Mouse (Mus musculus): ENCODE measurements at regions not wholly inside any gene's neighbourhood (a gene's known extent, or its start where the extent isn't known, plus 50 kb on each side); places are given as distances from the start of the nearest gene placed in this dataset.
A peak's percentile ranks its signal among the peaks of the same experiment; 100 is the strongest.

DNA sequence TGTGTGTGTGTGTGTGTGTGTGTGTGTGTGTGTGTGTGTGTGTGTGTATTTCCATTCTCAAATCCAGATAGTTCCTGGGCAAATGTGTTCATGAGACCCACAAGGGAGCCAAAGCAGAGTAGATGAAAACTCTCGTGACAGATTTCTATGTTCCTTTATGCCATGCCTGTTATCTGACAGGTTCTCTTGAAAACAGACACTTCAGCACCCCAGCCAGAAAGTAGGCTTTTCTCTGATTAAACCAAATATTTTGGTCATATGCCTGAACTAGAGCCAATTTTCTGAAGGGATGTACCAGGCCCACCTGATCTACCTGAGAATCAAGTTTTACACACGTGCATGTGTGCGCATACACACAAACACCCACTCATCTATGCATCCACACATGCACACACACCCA is 95.5 kb downstream of the Psat1 start:
- DNase-seq (ENCODE audit: low read depth, low spot score) = no peak

DNA sequence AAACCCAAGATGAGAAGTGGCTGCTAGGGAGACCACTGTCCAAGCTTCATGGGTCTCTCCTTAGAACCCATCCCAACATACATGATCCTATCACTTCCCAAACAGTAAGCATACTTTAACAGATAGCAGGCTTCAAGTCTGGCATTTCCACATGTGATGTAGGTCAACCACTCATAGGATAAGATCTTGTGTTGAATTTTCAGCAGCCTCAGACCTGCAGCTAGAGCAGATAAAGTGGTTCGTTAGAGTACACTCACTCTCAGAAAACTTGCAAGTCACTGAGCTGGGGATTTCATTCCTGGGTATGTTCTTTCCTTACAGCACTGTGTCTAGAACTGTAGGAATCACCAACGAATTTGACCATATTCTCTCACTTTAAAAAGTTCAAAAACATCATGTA is 96.4 kb downstream of the Psat1 start:
- no peak for DNase-seq (ENCODE audit: low read depth, low spot score)

DNA sequence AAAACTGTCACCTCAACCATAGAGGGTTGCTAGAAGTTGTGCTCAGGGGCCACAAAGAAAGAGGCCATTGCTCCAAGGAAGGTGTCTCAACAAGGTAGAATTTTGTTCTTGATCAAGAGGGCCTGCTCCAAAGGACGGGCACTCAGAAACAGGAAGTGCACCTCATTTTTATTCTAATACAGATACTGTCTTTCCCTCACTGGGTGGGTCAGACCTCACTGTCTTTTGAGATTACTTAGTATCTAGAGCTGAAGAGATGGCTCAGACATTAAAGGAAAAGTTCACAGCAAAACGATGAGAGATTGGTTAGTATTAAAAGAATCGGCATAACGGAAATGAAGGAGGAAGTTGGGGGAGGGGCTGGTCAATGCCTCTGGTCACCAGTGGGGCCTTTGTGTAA is 97.9 kb downstream of the Psat1 start:
- no peak for DNase-seq (ENCODE audit: low read depth, low spot score)

DNA sequence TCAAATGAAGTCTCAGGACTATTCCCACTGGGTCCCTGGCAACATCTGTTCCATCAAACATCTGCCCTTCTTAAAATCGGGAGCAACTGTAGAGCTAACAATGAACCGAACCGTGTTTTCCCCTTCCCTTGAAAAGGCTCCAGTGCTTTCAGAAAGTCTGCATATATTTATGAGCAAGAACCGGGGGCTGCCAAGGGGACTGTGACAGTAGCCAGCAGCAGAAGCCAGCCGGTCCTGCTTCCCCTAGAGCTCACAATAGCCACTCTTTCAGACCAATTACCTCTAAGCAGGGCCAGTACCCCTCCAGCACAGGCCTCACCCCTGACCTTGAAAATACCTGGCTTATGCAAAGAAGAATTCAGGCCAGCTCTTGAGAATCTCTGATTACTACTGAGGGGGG is 108.8 kb downstream of the Psat1 start:
- no peak for DNase-seq (ENCODE audit: low read depth, low spot score)

DNA sequence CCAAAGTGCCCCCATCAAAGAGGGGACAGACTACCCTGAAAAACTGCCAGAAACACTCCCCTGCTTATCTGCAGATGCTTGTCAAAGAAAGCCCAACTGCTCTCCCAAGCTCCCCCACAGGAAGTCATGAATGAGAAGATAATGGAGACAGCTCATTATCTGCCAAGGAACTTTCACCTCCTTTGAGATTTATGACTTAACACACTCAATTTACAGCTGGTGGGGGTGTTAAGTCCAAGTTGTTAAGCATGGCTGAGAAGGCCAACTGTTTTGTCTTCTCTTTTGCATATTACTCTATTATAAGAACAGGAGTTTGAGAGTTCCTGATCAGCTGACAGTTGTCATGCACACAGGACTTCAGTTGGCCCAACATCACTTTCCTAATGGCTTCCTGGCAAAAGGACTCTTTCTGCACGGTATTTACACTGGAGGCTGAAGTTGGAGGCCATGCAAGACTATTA is 109.4 kb downstream of the Psat1 start:
- peak; percentile 7 for DNase-seq (ENCODE audit: low read depth, low spot score)

DNA sequence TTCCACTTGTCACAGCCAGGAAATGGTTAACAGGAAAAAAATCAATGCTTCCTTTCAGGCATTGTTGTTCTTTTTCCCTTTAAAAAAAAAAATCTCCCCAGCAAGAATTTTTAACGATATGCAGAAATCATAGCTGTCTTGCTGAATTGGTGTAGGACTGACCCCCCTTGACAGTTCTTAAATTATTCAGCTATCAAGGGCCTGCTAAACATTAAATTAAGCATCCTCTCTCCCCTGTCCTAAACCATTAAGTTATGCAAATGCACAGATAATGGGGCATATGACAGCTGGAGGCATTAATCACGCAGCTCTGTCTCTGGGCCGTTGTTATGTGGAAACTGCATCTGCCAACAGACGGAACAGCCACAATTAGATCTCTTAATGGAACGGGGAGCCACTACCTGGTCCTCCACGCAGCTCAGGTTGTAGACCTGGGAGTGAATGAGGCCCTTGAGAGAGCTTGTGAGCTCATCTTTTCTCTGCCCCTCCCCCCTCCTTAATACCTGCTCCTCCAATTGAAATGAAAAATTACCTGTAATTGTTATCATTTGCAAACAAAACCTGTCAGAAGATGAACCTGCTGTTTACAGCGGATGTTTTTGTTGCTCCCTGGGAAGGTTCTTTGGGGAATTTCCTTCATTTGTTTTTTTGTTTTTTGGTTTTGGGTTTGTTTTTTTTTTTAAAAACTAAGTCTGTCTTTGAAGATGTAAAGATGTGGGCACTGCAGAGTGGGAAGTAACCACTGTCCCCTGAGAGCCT is 110.0 kb downstream of the Psat1 start:
- peak; percentile 56 for DNase-seq (ENCODE audit: low read depth, low spot score)

DNA sequence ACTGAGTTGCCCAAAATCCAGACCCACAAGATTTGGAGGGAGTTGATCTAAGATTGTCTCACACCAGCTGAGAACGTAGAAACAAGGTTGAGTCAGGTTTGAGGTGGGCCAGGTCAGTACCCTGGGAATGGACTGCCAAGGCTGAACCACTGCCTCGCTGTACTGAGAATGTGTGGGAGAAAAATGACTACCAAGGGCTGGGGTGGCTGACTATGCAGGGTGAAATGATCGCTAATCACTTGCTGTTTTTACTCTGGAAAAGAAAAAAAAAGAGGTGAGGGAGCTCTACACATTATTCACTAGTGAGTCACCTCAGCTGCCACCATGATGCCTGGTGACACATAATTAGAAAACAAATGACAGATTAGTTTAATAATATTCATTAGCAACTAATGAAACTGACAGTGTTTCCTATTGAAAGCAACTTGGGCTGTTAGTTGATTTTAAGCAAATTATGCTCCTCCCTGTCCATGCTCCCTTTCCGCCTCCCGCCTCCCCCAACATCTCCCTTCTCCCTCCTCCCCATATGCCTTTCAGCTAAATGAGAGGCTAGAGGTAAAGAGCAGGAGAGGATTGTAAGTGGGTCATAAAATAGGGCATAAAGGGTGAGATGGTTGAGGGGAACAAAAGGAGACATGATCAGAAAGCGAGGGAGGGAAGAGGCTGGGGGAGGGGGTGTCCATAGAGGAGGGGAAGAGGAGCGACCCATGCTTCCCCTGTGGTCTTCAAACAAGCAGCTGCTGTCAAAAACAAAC is 110.8 kb downstream of the Psat1 start:
- DNase-seq (ENCODE audit: low read depth, low spot score) = peak; percentile 23

DNA sequence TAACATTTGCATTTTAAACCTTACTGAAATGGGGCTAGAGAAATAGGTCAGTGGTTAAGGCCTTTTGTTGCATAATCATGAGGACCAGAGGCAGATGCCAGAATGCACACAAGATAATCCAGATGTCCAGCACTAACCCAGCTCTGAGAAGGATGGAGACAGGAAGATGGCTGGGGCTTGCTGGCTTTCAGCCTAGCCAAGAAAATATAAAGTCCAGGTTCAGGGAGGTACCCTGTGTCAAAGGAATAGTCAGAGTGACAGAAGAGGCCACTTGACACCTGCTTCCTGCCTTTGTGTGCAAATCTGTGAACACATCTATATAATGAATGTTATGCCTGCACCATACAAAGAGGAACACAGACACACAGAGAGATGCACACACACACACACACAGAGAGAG is 116.8 kb downstream of the Psat1 start:
- no peak for DNase-seq (ENCODE audit: low read depth, low spot score)

DNA sequence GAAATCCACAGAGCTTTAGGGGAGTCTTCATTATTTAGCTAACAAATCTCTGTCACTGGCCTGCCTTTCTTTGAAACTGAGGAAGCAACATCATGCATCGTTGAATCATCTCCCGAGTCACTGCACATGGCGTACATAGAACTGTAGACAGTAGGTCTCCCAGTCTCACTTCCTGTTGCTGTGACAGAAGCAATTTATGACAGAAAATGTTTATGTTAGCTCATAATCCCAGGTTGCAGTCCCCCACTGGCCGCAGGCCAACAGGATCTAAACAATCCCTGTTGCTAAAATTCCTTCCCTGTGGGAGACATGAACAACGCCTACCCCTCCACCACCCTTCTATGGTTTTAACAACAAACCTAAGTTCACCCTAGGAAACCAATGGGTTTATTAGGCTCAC is 118.0 kb downstream of the Psat1 start:
- no peak for DNase-seq (ENCODE audit: low read depth, low spot score)

DNA sequence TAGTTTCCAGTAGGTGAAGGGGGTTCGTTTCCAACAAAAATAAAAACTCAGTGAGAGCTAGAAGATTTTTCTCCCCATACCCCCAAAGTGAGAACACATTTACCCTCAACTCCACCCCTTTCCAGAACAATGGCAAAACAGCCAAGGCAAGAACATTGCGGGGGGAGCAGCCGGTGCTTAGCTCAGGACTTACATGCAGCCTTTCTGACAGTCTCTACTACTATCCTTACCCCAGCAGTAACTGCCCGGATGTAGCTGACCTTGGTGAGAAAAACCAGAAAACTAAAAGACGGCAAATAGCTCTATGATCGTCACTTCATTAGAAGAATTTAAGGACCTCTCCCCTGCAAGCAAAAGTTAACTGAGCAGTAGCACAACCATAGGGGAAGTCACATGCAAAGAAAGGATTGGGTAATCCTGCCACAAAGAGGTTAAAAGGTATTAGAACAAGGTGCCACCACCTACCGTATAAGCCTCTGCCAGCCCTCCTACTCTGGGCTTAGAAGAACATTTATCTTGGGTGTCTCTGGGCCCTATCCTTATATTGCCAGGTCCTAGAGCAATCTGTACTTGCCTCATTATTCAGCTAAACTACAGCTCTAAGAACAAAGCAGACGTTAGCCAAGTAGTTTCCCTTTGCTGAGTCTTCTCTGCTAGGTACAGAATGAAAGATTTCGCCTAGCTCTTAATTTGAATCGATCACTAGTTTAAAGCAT is 119.0 kb downstream of the Psat1 start:
- no peak for DNase-seq (ENCODE audit: low read depth, low spot score)

DNA sequence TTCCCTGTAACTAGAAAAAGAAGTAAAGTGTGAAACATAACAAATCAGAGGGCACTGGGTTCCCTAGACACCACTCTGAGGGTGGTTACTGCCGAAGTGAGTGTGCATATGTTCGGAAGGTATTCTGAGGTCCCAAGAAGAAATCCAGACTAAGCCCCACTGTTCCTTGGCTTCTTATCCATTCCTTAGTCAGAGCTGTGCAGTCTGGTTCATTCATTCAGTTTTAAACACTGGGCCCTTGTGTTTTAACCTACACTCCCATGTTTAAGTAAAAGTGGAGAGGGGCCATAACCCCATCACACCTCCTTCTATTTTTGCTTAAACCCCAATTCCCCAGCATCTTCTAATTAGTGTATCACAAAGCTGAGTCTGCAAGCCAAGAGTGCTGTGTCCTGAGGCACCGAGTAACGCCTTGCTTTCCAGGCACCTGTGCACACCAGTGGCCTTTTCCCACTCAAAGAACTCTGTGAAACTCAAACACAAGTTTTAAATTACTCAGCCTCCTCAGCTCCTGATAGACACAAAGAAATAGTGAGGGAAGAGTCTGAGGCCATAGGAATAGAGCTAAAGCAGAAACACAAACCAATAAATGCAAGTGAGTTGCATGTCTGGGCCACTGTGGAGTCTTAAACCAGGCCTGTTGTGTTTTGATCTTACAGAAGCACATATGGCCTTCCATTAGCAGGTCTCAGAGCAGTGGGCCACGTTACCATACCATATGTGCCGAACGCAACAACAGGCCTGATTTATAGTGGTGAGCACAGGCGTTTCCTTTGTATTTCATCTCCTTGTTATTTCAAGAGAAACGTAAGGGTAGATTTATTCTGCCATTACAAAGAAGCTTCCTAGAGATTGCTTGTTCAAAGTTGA is 119.8 kb downstream of the Psat1 start:
- no peak for DNase-seq (ENCODE audit: low read depth, low spot score)

DNA sequence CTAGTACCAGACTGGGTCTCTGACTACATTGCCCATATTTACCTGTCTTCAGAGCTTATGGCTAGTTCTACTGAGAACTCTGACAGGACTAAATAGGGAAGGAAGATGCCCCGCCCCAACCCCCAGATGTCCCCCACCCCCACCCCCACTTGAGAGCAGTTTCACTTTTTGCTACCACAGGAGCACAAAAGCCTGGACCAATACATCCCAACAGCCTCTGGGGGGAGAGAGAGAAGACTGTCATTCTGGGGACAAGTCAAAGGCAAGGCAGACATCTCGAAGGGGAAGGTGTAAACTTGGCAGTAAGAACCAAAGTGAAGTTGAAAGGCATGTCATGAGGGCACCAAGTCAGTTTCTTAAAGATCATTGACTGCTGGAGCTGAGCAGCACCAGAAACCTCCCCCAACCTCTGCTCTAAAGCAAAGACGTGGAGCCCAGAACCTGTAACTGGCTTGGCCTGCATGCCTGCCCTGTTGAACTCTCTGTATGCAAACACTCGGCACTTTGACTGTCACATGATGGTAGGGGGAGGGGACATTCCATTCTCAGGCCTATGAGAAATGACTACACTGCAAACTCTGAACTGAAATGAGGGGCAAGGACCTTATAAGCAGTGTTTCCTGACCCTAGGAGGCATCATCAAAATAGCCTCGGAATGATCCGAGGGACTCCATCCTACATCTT is 123.3 kb downstream of the Psat1 start:
- DNase-seq (ENCODE audit: low read depth, low spot score) = no peak

DNA sequence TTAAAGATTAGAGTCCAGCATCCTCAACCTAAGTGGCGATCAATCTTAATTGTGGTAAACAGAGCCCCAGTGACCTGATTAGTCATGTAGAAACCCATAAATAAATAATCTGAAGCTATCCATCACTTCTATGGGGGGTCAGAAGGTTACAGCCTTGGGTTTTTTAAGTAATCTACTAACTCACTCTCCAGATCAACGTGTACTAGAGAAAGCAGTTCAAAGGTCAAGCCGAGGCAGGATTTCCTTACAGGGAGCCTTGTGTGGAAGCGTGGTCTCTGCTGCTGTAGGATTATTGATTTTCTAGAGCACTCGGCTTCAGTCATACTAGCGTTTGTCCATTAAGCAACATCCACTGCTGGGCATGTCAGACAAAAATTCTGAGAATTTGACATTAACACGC is 127.1 kb downstream of the Psat1 start:
- no peak for DNase-seq (ENCODE audit: low read depth, low spot score)

DNA sequence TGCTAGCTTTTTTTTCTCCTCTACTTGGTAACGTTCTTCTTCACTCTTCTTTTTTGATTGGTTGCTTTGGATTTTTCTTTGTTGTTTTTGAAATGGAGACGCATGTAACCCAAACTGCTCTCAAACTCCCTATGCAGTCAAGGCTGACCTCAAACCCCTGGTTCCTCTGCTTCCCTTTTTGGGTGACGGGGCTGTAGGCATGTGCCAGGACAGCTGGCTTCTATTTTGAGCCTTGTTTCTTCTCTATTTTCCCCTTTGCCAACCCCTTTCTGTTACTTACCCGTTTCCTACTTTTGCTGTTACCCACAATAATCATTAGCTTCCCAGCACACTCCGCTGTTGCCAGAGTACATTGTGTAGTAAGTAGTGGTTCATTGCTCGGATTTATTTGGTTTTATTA is 132.0 kb downstream of the Psat1 start:
- no peak for DNase-seq (ENCODE audit: low read depth, low spot score)

DNA sequence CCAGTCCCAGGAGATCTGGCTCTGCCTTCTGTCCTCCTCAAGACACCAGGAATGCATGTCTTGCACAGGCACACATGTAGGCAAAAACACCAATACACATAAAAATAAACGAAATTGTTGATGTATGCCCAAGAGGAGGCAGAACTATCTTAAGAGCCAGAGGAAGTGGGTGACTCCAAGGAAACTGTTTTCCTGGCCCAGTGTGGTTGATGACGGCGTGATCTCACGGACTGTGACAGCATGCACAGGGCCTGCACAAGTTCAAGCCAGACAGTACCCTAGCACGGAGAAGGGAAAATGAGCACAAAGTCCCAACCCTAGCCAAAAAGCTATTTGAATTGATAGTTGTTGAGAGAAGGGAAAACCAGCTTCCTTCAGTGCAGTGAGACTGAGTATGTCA is 138.1 kb downstream of the Psat1 start:
- no peak for DNase-seq (ENCODE audit: low read depth, low spot score)

DNA sequence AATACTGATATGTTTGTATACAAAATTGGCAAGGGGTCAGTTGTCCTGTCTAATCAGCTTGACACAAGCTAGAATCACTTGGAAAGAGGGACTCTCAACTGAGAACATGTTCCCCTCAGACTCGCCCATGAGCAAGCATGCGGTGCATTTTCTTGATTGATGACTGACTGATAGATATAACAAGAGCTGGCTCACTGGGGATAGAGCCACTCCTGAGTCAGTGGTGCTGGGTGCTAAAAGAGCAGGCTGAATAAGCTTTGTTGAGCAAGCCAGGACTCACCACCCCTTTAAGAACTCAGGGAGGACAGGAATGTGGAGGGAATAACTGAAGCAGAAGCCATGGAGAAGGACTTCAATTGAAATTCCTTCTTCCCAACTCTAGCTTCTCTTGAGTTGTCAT is 139.5 kb downstream of the Psat1 start:
- DNase-seq (ENCODE audit: low read depth, low spot score) = no peak

DNA sequence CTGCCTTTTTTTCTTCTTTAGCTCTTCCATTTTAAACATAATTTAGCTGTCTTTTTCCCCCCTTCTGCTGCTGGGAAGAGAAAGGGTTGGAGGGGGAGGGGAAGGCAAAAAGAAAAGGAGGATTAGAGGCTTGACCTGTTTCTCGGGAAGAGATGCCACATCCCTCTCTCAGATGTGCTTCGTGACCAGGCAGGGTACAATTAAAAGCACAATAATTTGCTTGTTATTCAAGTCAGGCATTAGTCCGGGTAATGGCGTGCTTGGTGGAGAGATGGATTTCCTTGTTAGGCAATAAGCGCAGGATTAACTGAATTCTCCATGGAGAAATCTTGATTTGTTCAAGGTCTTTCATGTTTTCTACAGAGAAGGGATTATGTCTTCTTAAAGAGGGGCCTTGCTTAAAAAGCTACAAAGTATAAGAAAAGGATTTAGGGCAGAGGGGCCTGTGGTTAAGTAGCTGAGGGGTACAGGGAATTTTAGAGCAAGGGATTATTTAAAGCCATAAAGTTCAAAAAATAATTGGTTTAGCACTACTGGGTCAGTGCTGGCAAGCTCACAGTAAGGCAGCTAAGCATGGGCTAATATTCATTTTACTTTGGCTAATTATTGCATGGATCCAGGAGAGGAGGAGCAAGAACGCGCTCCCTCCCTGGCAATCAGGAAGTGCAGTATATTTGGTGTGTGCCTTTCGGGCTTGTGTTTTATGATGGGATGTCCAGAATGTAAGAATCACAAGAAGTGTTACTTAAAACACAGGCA is 143.8 kb downstream of the Psat1 start:
- DNase-seq (ENCODE audit: low read depth, low spot score) = peak; percentile 17

DNA sequence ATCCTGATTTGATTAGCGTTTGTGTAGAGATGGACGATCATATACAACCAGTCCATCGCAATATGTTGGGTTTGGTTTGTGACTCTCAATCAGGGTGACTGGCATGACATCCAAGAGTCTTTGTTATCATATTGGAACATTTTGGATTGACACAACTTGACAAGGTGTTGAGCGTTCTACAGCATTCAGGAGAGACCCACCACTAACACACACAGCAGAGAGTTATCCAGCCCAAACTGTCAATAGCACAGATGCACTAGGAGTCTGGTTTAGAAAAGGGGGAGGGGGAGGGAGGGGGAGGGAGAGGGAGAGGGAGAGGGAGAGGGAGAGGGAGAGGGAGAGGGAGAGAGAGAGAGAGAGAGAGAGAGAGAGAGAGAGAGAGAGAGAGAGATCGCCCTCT is 144.5 kb downstream of the Psat1 start:
- no peak for DNase-seq (ENCODE audit: low read depth, low spot score)

DNA sequence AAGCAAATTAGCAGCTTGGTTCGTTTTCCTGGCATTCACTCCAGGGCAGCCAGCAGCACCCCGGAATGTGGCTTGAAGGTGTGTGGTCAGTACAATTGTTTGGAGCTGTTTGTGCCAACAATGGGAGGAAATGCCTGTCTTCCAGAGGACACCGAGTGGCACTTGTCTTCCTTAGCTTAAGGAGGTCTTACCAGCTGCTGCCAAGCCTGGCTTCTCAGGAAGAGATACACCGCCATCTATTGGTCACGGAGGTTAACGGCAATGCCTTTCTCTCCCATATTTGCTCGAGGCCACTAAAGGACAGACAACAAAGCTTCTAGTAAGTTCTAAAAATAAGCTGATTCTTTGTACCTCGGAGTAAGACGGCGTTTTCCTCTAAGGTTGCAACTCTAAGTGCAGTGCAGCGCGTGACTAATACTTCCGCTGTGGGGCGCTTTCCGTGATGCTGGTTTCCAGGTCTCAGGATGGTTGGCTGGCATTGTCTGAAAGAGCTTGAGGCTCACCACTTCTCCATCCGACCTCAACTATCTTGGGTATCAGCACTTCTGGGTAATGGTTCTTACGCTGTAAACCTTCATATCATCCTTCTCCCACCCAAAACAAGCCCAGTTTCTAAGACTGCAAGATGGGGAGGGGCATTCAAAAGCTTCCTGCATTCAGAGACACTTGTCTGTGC is 145.2 kb downstream of the Psat1 start:
- peak; percentile 95 for DNase-seq (ENCODE audit: low read depth, low spot score)

Data from brain, adult 2 months (tissue).